Mouse (Mus musculus) heart, embryonic 14.5 days (tissue): ENCODE data around the gene Frrs1. TPM values are rescaled to one million over a fixed set of nuclear protein-coding genes. Genes with fewer than 3 reads are reported as not detected.

Source experiments
- ATAC-seq: fragments of 200-750 bp; cut with Nextera tagmentation; 2 replicates; pipeline ENCODE4 v1.8.0; 2017; ENCODE audit warnings: low read depth, moderate TSS enrichment; ENCODE audit not compliant: insufficient number of reproducible peaks, insufficient read depth, low FRiP score
- H3K27ac ChIP-seq, 2 experiments: fragments of 200-500 bp in 1 of 2; fragments of 300-500 bp in 1 of 2; sonication (generic) in 1 of 2; replicated peaks in 1 of 2; 2 replicates each; pipeline ENCODE4 v1.5.1; 2012 to 2014; ENCODE audit warnings: low read depth in 2 of 2, low read length in 2 of 2, control low read depth in 1 of 2, mild to moderate bottlenecking in 1 of 2, mixed read lengths in 1 of 2; ENCODE audit not compliant: control insufficient read depth in 1 of 2, insufficient read depth in 1 of 2
- H3K27me3 ChIP-seq: fragments of 300-500 bp; sonication (generic); 2 replicates; pipeline ENCODE4 v1.6.1; 2014; ENCODE audit warnings: mild to moderate bottlenecking, low read length, control low read depth; ENCODE audit not compliant: control insufficient read depth, insufficient read depth
- H3K36me3 ChIP-seq: fragments of 300-500 bp; sonication (generic); 2 replicates; pipeline ENCODE4 v1.6.1; 2014; ENCODE audit warnings: mild to moderate bottlenecking, control low read depth, low read length, mixed read lengths; ENCODE audit not compliant: control insufficient read depth, insufficient read depth
- H3K4me1 ChIP-seq, 2 experiments: fragments of 200-500 bp in 1 of 2; fragments of 300-500 bp in 1 of 2; sonication (generic) in 1 of 2; 2 replicates each; pipeline ENCODE4 v1.6.1; 2012 to 2014; ENCODE audit warnings: low read length in 2 of 2, control low read depth in 1 of 2, mixed read lengths in 1 of 2; ENCODE audit not compliant: control insufficient read depth in 2 of 2, insufficient read depth in 2 of 2
- H3K4me2 ChIP-seq: fragments of 300-500 bp; sonication (generic); 2 replicates; pipeline ENCODE4 v1.6.1; 2014; ENCODE audit warnings: mild to moderate bottlenecking, low read length
- H3K4me3 ChIP-seq, 2 experiments: fragments of 200-500 bp in 1 of 2; fragments of 300-500 bp in 1 of 2; sonication (generic) in 1 of 2; 2 replicates each; pipeline ENCODE4 v1.5.1; 2012 to 2014; ENCODE audit warnings: low read length in 2 of 2, mild to moderate bottlenecking in 2 of 2, control low read depth in 1 of 2, low read depth in 1 of 2, moderate library complexity in 1 of 2; ENCODE audit not compliant: control insufficient read depth in 1 of 2, insufficient read depth in 1 of 2
- H3K9ac ChIP-seq: fragments of 300-500 bp; sonication (generic); 2 replicates; pipeline ENCODE4 v1.6.1; 2014; ENCODE audit warnings: mild to moderate bottlenecking, low read length
- H3K9me3 ChIP-seq: fragments of 300-500 bp; sonication (generic); 2 replicates; pipeline ENCODE4 v1.6.1; 2016; ENCODE audit warnings: low read length, control low read depth; ENCODE audit not compliant: control insufficient read depth
- WGBS: fragments of 180-500 bp; shearing (Covaris S2); extraction: QIAGEN DNeasy Blood & Tissue Kit; methylation state at CpG from one replicate; pipeline ENCODE4 v1.1.7; 2014; 5-methylcytosine and 5-hydroxymethylcytosine counted together
- polyA plus RNA-seq: library from polyadenylated mRNA; unstranded; fragments of >200 nt; fragmentation: Nextera tagmentation; extraction: Ambion mirVana; gene quantifications from 2 replicates; pipeline ENCODE4 v1.2.1, GENCODE M21; 2014

Frrs1 gene
- polyA plus RNA-seq, 1 experiment from 2014 or later = 24.7 TPM

DNA sequence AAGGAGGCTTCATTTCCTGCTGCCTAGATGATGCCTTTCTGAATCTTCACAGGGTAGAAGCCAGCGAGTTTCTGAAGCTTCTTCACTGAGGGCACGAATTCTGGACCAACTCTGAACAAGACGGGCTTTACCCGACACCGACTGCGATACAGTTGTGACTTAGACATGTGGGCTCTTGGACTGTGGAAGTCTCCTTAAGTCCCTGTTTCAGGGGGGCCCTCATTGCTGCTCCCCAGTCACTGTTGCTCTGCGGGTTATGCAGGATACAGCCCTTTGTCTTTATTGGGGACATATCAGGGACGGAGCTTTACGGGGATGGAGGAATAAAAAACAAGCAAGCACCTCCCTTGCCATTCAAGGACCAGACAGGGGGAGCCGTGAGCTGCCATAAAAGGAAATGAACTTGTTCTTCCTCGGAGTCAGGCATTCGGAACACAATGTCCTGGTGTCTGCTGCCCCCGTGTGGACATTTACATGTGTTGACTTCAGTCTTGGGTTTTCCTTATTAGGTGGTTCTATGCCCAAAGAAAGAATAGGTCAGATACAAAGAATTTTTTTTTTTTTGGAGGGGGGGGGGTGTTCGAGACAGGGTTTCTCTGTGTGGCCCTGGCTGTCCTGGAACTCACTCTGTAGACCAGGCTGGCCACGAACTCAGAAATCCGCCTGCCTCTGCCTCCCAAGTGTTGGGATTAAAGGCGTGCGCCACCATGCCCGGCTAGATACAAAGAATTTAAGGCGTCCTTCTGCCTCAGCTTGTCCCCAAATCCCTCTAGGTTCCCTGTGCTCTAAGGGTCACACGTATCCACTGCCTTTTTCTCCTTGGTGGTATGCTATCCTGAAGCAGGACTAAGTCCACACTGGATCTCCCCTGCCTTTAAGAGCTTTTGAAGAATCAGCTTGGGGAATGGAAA lies 23.2 kb upstream of the Frrs1 start:
- Histone ChIP-seq H3K27me3 (no peaks in the 10 kb centered on the region), H3K9me3 (no peaks in the 10 kb centered on the region), H3K4me1 (peaks cover 5% of the 10 kb centered on the region in 2 experiments), H3K36me3 (no peaks in the 10 kb centered on the region), H3K9ac (peak overlapping the region; percentile 60), H3K27ac (peak overlapping the region; percentile 6 to 20; a peak in 2 of 4 replicates), H3K4me2 (peak overlapping the region; percentile 62), H3K4me3 (peak overlapping the region; percentile 28 to 48)
- WGBS = 21% methylated on average over 21 of the region's 21 CpGs
- peak; percentile 25; the same call in 1 of the 2 replicates for ATAC-seq

DNA sequence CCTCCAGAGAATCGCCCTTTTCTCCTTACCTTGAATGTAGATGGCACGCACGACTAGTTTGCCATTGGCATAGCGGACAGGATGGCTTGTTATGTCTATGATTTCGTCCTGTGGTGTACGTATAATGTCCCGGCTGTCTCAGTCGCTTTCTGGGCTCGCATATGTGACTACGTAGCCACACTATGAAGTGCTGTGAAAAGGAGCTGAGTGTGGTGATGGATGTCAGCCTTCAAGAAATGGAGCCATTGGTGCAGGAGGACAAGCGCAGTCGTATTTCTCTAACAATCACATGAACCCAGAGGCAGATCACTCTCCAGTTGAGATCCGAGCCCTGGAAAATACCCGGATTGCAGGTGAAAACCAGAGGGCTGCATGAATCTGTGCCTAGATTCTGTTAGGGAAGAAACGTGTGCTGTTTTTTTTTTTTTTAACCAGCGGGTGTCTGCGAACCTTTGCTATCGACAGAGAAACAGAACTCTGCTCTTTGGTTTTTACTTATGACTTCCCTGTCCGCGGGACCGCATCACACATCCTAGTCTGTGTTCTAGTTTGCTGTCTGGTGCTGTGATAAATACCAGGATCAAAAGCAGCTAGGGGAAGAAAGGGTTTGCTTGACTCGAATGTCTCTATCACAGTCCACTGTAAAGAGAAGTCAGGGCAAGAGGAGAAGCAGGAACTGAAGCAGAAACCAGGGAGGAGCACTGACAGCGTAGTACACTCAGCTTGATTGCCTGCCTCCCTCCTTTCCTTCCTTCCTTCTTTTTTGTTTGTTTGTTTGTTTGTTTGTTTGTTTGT lies 22.4 kb upstream of the Frrs1 start:
- H3K4me3 ChIP-seq = no peak overlapping the region
- 78% methylated on average over 23 of the region's 23 CpGs for WGBS
- no peak overlapping the region for H3K4me2 ChIP-seq
- no peaks in the 10 kb centered on the region for H3K9me3 ChIP-seq
- peaks cover 5% of the 10 kb centered on the region in 2 experiments for H3K4me1 ChIP-seq
- no peaks in the 10 kb centered on the region for H3K27me3 ChIP-seq
- H3K9ac ChIP-seq = no peak overlapping the region
- no peaks in the 10 kb centered on the region for H3K36me3 ChIP-seq
- H3K27ac ChIP-seq = no peak overlapping the region
- ATAC-seq = no peak

DNA sequence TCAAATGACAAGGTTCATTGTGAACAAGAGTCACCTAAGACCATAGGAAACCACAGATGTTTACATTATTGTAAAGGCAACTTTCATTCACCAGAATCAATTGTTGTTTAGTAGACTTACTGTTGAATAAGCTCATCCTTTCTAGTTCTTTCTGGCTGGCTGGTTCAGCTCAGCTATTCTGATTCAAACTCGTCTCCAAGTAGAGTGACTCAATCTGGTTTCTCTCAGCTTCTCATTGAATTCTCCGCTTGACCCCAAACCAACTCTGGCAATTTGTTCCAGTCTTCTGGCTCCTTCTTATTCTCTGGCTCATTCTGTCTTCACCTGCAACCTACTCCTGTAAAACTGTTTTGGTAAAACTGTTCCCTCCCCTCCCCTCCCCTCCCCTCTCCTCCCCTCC lies 18.0 kb upstream of the Frrs1 start:
- no peak for ATAC-seq
- H3K4me1 ChIP-seq = no peaks in the 10 kb centered on the region
- 88% methylated on average over 2 of the region's 2 CpGs for WGBS
- no peak overlapping the region for H3K27ac ChIP-seq
- H3K9ac ChIP-seq = no peak overlapping the region
- no peaks in the 10 kb centered on the region for H3K9me3 ChIP-seq
- H3K27me3 ChIP-seq = no peaks in the 10 kb centered on the region
- H3K4me3 ChIP-seq = no peak overlapping the region
- H3K4me2 ChIP-seq = no peak overlapping the region
- H3K36me3 ChIP-seq = no peaks in the 10 kb centered on the region

DNA sequence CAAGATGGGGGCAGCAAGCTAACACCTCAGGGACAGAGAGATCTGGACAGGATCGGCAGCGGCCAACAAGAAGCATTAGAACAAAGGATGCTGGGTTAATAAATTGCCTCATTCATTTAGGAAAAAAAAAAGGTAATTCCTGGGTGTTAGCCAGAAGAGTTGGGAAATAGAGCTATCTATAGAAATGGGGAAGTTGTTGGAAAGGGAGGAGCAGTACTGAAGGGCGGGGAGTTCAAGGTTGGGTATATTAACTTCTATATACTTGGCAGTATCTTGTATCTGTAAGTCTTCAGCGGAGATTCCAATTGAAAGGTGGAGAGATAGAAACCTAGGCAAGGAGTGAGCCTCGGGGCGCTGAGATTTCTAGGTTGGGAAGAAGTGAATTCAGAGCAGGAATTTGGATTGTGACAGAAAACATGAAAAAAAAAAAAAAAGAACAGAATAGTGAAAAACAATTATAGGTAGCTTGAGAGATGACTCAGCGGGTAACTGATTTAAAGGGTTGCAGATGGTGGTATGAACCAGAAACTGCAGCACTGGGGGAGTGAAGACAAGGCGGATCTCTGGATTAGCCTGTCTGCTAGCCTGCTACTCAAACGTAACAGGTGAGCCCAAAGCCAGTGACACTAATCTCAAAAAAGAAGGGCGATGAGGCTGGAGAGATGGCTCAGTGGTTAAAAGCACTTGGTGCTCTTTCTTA lies 14.2 kb upstream of the Frrs1 start:
- H3K4me1 ChIP-seq = no peaks in the 10 kb centered on the region; a peak in 1 of 4 replicates
- H3K9ac ChIP-seq = no peak overlapping the region
- H3K4me3 ChIP-seq = no peak overlapping the region
- H3K4me2 ChIP-seq = no peak overlapping the region
- no peaks in the 10 kb centered on the region for H3K36me3 ChIP-seq
- H3K27ac ChIP-seq = no peak overlapping the region
- no peaks in the 10 kb centered on the region for H3K27me3 ChIP-seq
- ATAC-seq = no peak
- 87% methylated on average over 10 of the region's 10 CpGs for WGBS
- H3K9me3 ChIP-seq = no peaks in the 10 kb centered on the region

DNA sequence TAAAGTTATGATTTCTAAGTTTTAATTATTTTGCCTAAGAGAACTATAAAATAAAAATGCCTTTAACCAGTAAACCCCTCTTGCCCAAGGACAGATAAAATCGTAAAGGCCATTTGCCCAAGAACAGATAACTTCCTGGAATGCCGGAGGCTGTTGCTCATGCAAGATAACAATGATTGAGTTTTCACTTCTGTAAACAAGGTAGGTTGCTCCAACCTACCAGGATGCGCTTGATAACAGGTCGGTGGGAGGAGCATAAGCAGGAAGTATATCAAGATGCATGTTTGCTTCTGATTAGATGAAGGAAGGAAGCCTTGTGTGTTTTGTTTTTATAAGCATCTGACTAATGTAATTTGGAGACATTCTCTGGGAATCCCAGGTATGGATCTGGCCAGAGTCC lies 13.2 kb upstream of the Frrs1 start:
- ATAC-seq = no peak
- Histone ChIP-seq H3K4me3 (no peak overlapping the region), H3K27me3 (no peaks in the 10 kb centered on the region), H3K4me2 (no peak overlapping the region), H3K27ac (no peak overlapping the region), H3K4me1 (no peaks in the 10 kb centered on the region; a peak in 1 of 4 replicates), H3K9me3 (no peaks in the 10 kb centered on the region), H3K36me3 (no peaks in the 10 kb centered on the region), H3K9ac (no peak overlapping the region)
- 46% methylated on average over 4 of the region's 4 CpGs for WGBS

DNA sequence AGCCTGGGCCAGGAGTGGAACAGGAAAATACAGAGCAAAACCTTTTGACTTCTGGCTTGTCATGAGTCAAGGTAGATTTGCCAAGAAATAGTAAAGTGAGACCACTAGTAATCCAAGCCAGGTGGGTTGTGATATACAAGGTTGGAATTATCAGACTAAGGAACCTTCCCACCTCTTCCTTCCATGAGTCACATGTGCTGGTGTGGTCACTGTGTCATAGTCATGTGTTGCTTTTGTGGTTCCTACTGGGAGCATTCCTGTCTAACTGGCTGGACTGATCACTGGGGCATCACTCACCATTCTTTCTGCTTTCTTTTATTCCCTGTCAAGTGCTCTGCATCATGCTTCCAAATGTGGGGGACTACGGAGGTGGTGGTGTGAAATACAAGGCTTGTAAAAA lies 11.2 kb upstream of the Frrs1 start:
- 88% methylated on average over 1 of the region's 1 CpGs for WGBS
- Histone ChIP-seq H3K4me2 (no peak overlapping the region), H3K9ac (no peak overlapping the region), H3K9me3 (no peaks in the 10 kb centered on the region), H3K36me3 (no peaks in the 10 kb centered on the region), H3K27me3 (no peaks in the 10 kb centered on the region), H3K4me1 (no peaks in the 10 kb centered on the region; a peak in 1 of 4 replicates), H3K27ac (no peak overlapping the region), H3K4me3 (no peak overlapping the region)
- ATAC-seq = no peak

DNA sequence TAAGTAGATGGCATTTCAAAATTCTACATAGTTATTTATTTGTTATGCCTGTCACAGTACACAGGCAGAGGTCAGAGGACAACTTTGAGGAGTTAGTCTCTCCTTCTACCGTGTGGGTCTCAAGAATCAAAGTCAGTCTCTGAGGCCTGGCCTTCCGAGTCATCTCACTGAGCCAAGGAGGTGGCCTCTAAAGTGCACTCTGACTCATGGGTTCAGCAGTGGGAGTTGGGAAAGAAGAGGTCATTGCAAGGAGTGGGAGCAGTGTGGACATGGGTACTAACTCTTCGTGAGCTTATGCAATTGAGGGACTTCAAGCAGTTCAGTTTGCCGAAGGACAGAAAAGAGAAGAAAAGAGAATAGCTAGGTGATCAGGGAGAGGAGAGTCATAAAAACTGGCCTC lies 10.3 kb upstream of the Frrs1 start:
- Histone ChIP-seq H3K9ac (no peak overlapping the region), H3K4me3 (no peak overlapping the region), H3K9me3 (no peaks in the 10 kb centered on the region), H3K27ac (no peak overlapping the region), H3K27me3 (no peaks in the 10 kb centered on the region), H3K4me1 (no peaks in the 10 kb centered on the region; a peak in 1 of 4 replicates), H3K36me3 (no peaks in the 10 kb centered on the region), H3K4me2 (no peak overlapping the region)
- ATAC-seq = no peak
- 80% methylated on average over 4 of the region's 4 CpGs for WGBS
